Mouse (Mus musculus): ENCODE data around the gene Lect2. TPM values are rescaled to one million over a fixed set of nuclear protein-coding genes. Genes with fewer than 3 reads are reported as not detected.

The Lect2 gene
- polyA plus RNA-seq, 1 experiment from 2014 or later: not detected

GRCm38 (mm10) chr13:56581512-56581911, 33.2 kb upstream of the Lect2 start:
- peaks cover 50% of the 10 kb centered on the region for H3K4me1 ChIP-seq
- H3K27me3 ChIP-seq: no peaks in the 10 kb centered on the region
- 3% methylated on average over 3 of the region's 3 CpGs for WGBS
- H3K4me3 ChIP-seq: no peak overlapping the region
- H3K9ac ChIP-seq: no peak overlapping the region
- H3K27ac ChIP-seq: peak overlapping the region; percentile 96
- H3K36me3 ChIP-seq: no peaks in the 10 kb centered on the region
- peak; percentile 16; the same call in 1 of the 2 replicates for ATAC-seq (ENCODE audit: low FRiP score, low read depth)
- H3K4me2 ChIP-seq (replicated peaks): peak overlapping the region; percentile 53; the same call in 1 of the 2 replicates
- no peaks in the 10 kb centered on the region for H3K9me3 ChIP-seq

DNA sequence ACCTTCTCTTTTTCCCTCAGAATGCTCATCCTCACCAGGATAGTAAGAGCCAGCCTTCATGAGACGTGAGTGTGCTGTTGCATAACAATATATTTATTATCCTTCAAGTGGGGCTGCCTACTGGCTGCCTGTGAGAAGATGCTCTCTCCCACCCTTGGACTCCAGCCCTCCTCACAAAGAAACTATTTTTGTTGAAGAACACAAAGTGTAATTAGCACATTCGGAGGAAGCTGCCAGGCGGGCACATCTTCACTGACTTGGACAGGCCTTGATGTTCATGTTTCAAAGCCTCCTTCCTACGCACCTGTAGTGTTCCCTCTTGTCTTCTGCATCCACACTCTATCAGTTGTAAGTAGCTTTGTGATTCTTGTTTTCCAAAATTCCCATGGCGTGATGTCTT, 32.1 kb upstream of the Lect2 start:
- Histone ChIP-seq H3K36me3 (no peaks in the 10 kb centered on the region), H3K27ac (peak overlapping the region; percentile 96), H3K4me3 (no peak overlapping the region), H3K9me3 (no peaks in the 10 kb centered on the region), H3K27me3 (no peaks in the 10 kb centered on the region), H3K4me1 (peaks cover 60% of the 10 kb centered on the region), H3K4me2 (replicated peaks) (no peak overlapping the region), H3K9ac (no peak overlapping the region)
- ATAC-seq (ENCODE audit: low FRiP score, low read depth): no peak
- WGBS: 84% methylated on average over 5 of the region's 5 CpGs

DNA sequence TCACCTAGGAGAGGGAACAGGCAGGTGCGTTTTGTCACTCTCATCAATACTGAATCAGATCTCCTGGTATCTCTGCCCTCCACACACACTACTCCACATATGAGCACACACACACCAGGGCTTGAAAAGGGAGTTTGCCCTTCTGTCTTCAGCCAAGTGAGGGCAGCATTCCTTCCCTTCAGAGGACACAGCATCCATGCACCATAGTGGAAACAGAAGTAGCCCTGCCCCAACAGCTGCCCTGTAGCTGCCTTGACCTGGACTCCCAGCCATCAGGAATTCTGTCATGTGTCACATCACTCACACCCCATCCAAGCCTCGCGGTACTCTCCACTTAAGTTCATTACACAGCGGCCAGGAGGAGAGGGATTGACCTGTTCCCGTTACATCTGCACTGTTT, 29.8 kb upstream of the Lect2 start:
- WGBS: 42% methylated on average over 5 of the region's 5 CpGs
- Histone ChIP-seq H3K4me3 (no peak overlapping the region), H3K27me3 (no peaks in the 10 kb centered on the region), H3K27ac (no peak overlapping the region), H3K9me3 (no peaks in the 10 kb centered on the region), H3K4me2 (replicated peaks) (no peak overlapping the region), H3K9ac (no peak overlapping the region), H3K4me1 (peaks cover 62% of the 10 kb centered on the region), H3K36me3 (no peaks in the 10 kb centered on the region)
- ATAC-seq (ENCODE audit: low FRiP score, low read depth): no peak

DNA sequence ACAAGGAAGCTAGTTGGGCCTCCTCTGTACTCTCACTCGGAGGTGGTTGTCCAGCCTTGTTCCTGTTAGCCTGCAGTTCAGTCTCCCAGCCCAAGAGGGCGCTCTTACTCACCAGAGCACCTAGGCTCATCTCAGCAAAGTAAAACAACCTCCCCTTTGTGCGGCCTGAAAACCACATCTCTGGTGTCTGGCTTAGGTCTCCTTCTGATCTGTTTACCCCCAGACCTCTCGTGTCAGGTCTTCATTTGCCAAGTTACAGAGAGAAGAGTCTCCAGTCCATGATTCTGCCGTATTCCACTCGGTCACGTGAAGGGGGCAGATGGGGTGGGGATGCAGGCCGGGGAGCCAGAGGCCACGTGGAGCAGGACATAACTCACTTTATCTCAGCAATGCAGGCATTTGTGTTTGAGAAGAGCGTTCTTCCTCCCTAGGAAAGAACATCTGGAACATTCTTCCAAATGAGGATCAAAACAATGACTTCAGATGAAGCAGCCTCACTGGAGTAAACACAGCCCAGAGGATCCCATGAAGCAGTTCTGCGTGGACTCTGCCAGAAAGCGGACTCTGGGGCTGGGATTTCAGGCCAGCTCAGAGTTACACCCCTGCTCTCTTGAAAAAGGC, 27.5 kb upstream of the Lect2 start:
- Histone ChIP-seq H3K4me1 (peaks cover 50% of the 10 kb centered on the region), H3K36me3 (no peaks in the 10 kb centered on the region), H3K4me2 (replicated peaks) (no peak overlapping the region), H3K9ac (no peak overlapping the region), H3K4me3 (no peak overlapping the region), H3K9me3 (no peaks in the 10 kb centered on the region), H3K27ac (peak overlapping the region; percentile 58; the same call in 1 of the 2 replicates), H3K27me3 (no peaks in the 10 kb centered on the region)
- no peak for ATAC-seq (ENCODE audit: low FRiP score, low read depth)
- 56% methylated on average over 12 of the region's 12 CpGs for WGBS

DNA sequence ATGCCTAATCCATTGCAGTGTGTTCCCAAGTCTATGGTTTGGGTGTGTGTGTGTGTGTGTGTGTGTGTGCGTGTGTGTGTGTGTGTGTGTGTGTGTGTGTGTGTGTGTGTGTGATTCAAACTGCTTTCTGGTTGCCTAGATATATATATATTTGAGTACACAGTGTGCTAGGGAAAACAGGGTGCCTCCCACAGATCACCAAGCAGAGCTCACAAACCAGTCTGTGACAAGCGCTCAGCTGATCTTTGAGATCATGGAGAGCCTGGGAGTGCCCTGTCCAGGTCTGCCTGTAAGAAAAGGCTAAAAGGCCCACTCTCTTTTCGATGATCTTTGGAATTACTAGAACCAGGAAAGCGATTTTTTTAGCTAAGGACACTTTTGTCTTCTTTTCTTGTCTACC, 26.8 kb upstream of the Lect2 start:
- Histone ChIP-seq H3K36me3 (no peaks in the 10 kb centered on the region), H3K9me3 (no peaks in the 10 kb centered on the region), H3K27ac (no peak overlapping the region), H3K9ac (no peak overlapping the region), H3K4me1 (peaks cover 44% of the 10 kb centered on the region), H3K27me3 (no peaks in the 10 kb centered on the region), H3K4me2 (replicated peaks) (no peak overlapping the region), H3K4me3 (no peak overlapping the region)
- 81% methylated on average over 4 of the region's 4 CpGs for WGBS
- no peak for ATAC-seq (ENCODE audit: low FRiP score, low read depth)

DNA sequence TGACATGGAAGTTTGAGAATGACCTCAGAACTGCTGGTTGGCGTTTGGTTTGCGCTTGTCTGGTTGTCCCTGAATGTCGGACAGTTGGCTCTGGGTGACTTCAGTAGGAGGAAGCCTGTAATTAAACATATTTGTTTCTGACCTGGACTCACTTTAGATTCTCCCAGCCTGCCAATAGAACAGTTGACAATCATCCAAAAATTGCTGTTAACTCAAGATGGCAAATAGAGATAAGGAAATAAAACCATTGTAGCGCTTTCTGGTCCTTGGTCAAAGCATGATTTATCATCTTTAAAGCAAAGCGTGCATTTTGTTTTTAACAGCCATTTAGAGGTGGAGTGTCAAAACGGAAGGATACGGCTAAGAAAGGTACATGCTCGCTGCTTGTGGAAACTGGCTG, 23.3 kb upstream of the Lect2 start:
- ATAC-seq (ENCODE audit: low FRiP score, low read depth): no peak
- H3K27ac ChIP-seq: no peak overlapping the region
- H3K4me2 ChIP-seq (replicated peaks): no peak overlapping the region
- H3K4me3 ChIP-seq: no peak overlapping the region
- no peak overlapping the region for H3K9ac ChIP-seq
- peaks cover 39% of the 10 kb centered on the region for H3K4me1 ChIP-seq
- no peaks in the 10 kb centered on the region for H3K36me3 ChIP-seq
- H3K9me3 ChIP-seq: no peaks in the 10 kb centered on the region
- H3K27me3 ChIP-seq: no peaks in the 10 kb centered on the region
- 87% methylated on average over 8 of the region's 8 CpGs for WGBS

- Histone ChIP-seq H3K36me3 (no peaks in the 10 kb centered on the region), H3K9me3 (no peaks in the 10 kb centered on the region), H3K4me1 (peaks cover 7% of the 10 kb centered on the region), H3K4me2 (replicated peaks) (no peak overlapping the region), H3K4me3 (no peak overlapping the region), H3K27ac (no peak overlapping the region; the same call in 1 of the 2 replicates), H3K9ac (no peak overlapping the region), H3K27me3 (no peaks in the 10 kb centered on the region)
- ATAC-seq (ENCODE audit: low FRiP score, low read depth): no peak
- 27% methylated on average over 10 of the region's 10 CpGs for WGBS
These were observed 18.0 kb upstream of the Lect2 start for GRCm38 (mm10) chr13:56566336-56566735.

- WGBS: 41% methylated on average over 6 of the region's 6 CpGs
- ATAC-seq (ENCODE audit: low FRiP score, low read depth): no peak
- Histone ChIP-seq H3K4me1 (peaks cover 10% of the 10 kb centered on the region), H3K9ac (no peak overlapping the region), H3K27me3 (no peaks in the 10 kb centered on the region), H3K9me3 (no peaks in the 10 kb centered on the region), H3K36me3 (no peaks in the 10 kb centered on the region), H3K4me3 (no peak overlapping the region), H3K27ac (no peak overlapping the region), H3K4me2 (replicated peaks) (no peak overlapping the region)
These were observed 14.8 kb upstream of the Lect2 start for GRCm38 (mm10) chr13:56563075-56563474.

- ATAC-seq (ENCODE audit: low FRiP score, low read depth): no peak
- H3K36me3 ChIP-seq: no peaks in the 10 kb centered on the region
- H3K4me2 ChIP-seq (replicated peaks): no peak overlapping the region
- no peak overlapping the region for H3K4me3 ChIP-seq
- H3K27ac ChIP-seq: no peak overlapping the region
- no peak overlapping the region for H3K9ac ChIP-seq
- no peaks in the 10 kb centered on the region for H3K9me3 ChIP-seq
- H3K4me1 ChIP-seq: peaks cover 6% of the 10 kb centered on the region
- WGBS: 73% methylated on average over 8 of the region's 8 CpGs
- no peaks in the 10 kb centered on the region for H3K27me3 ChIP-seq
These were observed 12.8 kb upstream of the Lect2 start for GRCm38 (mm10) chr13:56561129-56561528.

DNA sequence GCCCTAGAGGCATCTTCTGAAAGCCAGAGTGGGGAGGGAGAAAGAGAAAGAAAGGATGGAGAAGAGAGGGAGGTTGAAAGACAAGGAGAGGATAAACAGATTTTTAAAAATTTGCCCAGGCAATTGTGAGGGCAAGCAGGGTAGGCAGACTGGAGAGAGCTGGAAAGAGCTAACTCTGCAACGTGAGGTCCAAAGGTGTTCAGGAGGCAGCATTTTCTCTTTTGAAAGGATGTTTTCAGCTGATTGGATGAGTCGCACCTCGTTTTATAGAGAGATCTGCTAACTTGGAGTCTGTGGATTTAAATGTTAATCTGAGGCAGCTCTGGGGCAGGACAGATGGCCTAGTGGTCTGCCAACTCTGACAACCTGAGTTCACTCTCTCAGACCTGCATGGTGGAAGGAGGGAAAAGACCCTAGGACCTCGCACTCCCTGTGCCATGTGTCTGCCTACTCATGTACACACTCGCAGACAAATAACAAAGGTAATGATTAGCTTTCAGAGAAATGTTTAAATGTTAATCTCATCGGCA, 11.6 kb upstream of the Lect2 start:
- H3K4me2 ChIP-seq (replicated peaks): no peak overlapping the region
- no peak overlapping the region for H3K27ac ChIP-seq
- H3K27me3 ChIP-seq: no peaks in the 10 kb centered on the region
- no peak overlapping the region for H3K9ac ChIP-seq
- H3K36me3 ChIP-seq: no peaks in the 10 kb centered on the region
- no peak for ATAC-seq (ENCODE audit: low FRiP score, low read depth)
- no peaks in the 10 kb centered on the region for H3K9me3 ChIP-seq
- peaks cover 6% of the 10 kb centered on the region for H3K4me1 ChIP-seq
- WGBS: 80% methylated on average over 6 of the region's 6 CpGs
- H3K4me3 ChIP-seq: no peak overlapping the region

- ATAC-seq (ENCODE audit: low FRiP score, low read depth): no peak
- 45% methylated on average over 3 of the region's 3 CpGs for WGBS
These were observed 10.5 kb upstream of the Lect2 start for GRCm38 (mm10) chr13:56558811-56559210.

GRCm38 (mm10) chr13:56556701-56557100, 8.4 kb upstream of the Lect2 start:
- WGBS: 63% methylated on average over 3 of the region's 3 CpGs
- no peak for ATAC-seq (ENCODE audit: low FRiP score, low read depth)
- Histone ChIP-seq H3K4me3 (no peak overlapping the region), H3K27me3 (no peaks in the 10 kb centered on the region), H3K9ac (no peak overlapping the region), H3K4me2 (replicated peaks) (no peak overlapping the region), H3K4me1 (peaks cover 6% of the 10 kb centered on the region), H3K27ac (no peak overlapping the region), H3K36me3 (no peaks in the 10 kb centered on the region), H3K9me3 (no peaks in the 10 kb centered on the region)

More at GRCm38 (mm10) chr13:56558811-56559210, 10.5 kb upstream of the Lect2 start:
- no peak overlapping the region for H3K9ac ChIP-seq
- H3K4me2 ChIP-seq (replicated peaks): no peak overlapping the region
- H3K4me1 ChIP-seq: peaks cover 6% of the 10 kb centered on the region
- no peak overlapping the region for H3K4me3 ChIP-seq
- no peaks in the 10 kb centered on the region for H3K27me3 ChIP-seq
- no peaks in the 10 kb centered on the region for H3K36me3 ChIP-seq
- H3K27ac ChIP-seq: no peak overlapping the region
- H3K9me3 ChIP-seq: no peaks in the 10 kb centered on the region

DNA sequence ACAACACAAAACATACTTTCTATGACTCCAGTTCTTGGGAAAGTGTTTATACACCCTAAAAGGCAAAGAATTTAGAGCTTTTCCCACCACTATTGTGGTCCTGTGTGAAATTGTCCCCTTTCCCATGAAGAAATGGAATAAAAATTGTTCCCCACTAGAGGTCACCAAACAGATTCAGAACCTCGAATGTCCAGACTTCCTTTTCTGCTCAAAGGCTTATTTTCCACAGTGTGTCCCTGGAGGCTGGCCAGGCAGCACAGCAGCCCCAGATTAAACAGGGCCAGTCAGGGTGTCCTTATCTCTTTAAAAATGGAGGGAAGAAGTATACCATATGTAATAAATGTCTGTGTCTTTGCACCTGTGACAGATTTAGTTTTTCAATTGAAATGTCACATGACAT, 7.7 kb upstream of the Lect2 start:
- no peaks in the 10 kb centered on the region for H3K27me3 ChIP-seq
- no peak for ATAC-seq (ENCODE audit: low FRiP score, low read depth)
- H3K9ac ChIP-seq: no peak overlapping the region
- no peaks in the 10 kb centered on the region for H3K36me3 ChIP-seq
- H3K27ac ChIP-seq: no peak overlapping the region
- no peak overlapping the region for H3K4me3 ChIP-seq
- no peak overlapping the region for H3K4me2 ChIP-seq (replicated peaks)
- 5% methylated on average over 1 of the region's 1 CpGs for WGBS
- H3K4me1 ChIP-seq: peaks cover 3% of the 10 kb centered on the region; the same call in 1 of the 2 replicates
- no peaks in the 10 kb centered on the region for H3K9me3 ChIP-seq

Data from limb, embryonic 13.5 days (tissue).